Mouse (Mus musculus): ENCODE results near the gene Il1r1. TPM values are rescaled to one million over a fixed set of nuclear protein-coding genes. Genes with fewer than 3 reads are reported as not detected.
"Not testable (repeated sequence)": the region's sequence is repeated elsewhere in the genome, so short reads cannot be mapped to it uniquely, and the experiment has no call there.

Gene Il1r1
- total RNA-seq, 2 experiments from 2014 or later: 3.3 to 3.5 TPM

DNA sequence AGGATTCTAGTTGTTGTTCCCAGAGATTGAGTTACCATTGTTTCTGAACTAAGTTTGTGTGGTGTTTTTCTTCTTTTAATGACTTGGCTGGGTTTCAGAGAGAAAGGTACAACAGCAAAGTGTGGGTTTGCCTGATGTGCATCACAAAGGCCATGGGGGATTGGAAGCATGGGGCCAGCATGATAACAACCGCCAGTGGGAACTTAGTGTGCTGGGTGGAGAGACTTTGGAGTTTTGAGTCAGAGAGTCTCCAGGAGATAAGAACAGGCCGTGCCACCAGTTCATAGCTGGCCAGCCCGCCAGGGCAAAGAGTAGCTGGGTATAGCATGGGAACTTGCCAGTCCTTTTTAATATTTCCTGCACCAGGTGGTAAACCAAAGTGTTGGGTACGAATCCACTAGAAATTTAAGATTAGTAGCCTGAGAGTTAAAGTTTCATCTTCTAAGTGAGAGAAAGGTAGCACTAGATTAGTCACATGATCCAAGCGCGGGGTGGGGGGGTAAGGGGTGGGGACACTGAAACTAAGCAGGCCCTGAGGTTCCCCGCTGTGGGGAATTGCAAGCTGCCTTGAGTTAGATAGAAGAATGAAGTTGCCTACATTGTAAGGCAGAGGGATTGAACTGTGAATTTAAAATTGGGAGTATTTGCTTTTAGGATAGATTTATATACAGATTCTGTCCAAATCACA, 78.4 kb downstream of the Il1r1 start:
- no peak for DNase-seq
- intact Hi-C loops (cut with DNase I; ENCODE audit: low total_unique reads): no loop called here

DNA sequence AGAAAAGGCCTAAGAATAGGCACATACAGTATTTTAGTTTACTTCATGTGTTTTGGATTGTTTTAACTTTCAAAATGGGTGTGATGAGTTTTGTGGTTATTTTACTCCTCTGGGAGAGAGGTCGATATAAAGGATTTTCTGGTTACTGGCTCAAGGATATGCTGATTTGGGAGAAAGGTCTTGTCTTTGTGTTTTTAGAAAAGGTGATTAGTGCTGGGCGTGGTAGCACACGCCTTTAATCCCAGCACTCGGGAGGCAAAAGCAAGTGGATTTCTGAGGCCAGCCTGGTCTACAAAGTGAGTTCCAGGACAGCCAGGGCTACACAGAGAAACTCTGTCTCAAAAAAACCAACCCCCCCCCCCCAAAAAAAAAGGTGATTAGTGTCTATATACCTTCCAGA, 79.4 kb downstream of the Il1r1 start:
- DNase-seq; intact Hi-C loops (cut with DNase I; ENCODE audit: low total_unique reads): not testable (repeated sequence)

GRCm38 (mm10) chr1:40306111-40306510, 81.2 kb downstream of the Il1r1 start:
- intact Hi-C loops (cut with DNase I; ENCODE audit: low total_unique reads): no loop called here
- DNase-seq: no peak

- intact Hi-C loops (cut with DNase I; ENCODE audit: low total_unique reads): no loop called here
- DNase-seq: no peak
These were observed 86.2 kb downstream of the Il1r1 start for GRCm38 (mm10) chr1:40311123-40311522.

GRCm38 (mm10) chr1:40311625-40312024, 86.7 kb downstream of the Il1r1 start:
- DNase-seq: no peak
- intact Hi-C loops (cut with DNase I; ENCODE audit: low total_unique reads): no loop called here

- DNase-seq: no peak
- intact Hi-C loops (cut with DNase I; ENCODE audit: low total_unique reads): no loop called here
These were observed 89.1 kb downstream of the Il1r1 start for GRCm38 (mm10) chr1:40314016-40314415.

DNA sequence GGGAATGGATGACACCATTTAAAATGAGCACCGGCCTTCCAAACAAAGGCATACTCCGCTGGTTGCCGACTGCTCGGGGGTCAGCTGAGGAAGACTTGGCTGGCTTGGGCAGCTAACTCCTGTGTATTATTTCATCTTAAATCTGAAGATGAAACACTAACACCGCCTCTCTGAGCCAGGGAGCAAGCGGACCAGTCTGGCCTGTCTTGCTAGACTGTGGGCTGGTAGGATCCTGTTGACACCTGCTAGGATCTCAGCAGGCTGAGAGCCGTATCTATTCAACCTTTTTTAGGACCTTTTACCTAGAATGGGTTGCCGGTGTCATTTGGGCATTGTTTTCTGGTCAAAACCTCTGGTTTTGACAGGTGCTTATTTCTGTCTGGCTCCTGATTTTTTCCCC, 92.8 kb downstream of the Il1r1 start:
- intact Hi-C loops (cut with DNase I; ENCODE audit: low total_unique reads): no loop called here

GRCm38 (mm10) chr1:40321824-40322223, 96.9 kb downstream of the Il1r1 start:
- DNase-seq: no peak
- intact Hi-C loops (cut with DNase I; ENCODE audit: low total_unique reads): no loop called here

More for the DNA sequence above, 92.8 kb downstream of the Il1r1 start:
- DNase-seq: no peak

DNA sequence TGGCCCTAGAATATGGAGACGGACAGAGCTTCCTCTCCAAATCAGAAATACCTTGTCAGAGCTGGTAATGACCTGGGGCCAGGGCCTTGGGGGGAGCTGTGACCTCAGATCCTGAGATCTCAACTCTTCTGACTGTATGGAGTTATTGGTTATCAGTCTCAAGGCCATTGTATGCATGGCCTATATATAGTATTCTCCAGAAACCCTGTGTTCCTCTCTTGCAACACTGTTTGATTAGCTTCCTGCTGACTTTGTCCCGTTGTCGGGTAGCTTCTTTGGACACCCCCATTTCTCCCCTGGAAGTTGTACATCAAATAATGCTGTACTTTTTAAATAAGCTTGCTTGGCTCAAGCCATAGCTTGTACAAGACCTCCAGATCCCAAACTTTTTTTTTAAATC, 97.7 kb downstream of the Il1r1 start:
- no peak for DNase-seq
- intact Hi-C loops (cut with DNase I; ENCODE audit: low total_unique reads): no loop called here

DNA sequence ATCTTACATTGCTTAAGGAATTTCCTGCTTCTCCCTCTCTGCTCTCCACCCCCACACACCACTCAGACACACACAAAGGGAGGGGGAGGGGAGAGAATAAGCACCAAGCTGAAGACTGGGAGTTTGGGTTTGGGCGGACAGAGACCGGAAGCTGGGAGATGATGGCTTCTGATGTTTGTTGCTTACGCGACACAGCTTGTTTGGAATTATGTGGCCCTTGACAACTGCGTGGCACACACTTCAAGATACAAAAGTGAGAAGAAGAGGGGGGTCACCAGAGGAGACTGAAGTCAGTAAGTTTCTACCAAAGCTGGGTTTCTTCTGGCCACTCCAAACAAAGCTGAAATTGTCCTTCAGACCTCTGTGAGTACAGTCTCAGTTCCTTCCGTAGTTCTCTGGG, 99.6 kb downstream of the Il1r1 start, which contains the start of gene Il1rl2:
Gene Il1rl2 (plus strand): TSS at position 154 of the 400 bp plus-strand sequence.
- intact Hi-C loops (cut with DNase I; ENCODE audit: low total_unique reads): no loop called here
- no peak for DNase-seq

GRCm38 (mm10) chr1:40324955-40325702, 100.2 kb downstream of the Il1r1 start:
- no peak for DNase-seq
- intact Hi-C loops (cut with DNase I; ENCODE audit: low total_unique reads): no loop called here

GRCm38 (mm10) chr1:40325711-40326327, 100.9 kb downstream of the Il1r1 start:
- peak; percentile 36 for DNase-seq
- intact Hi-C loops (cut with DNase I; ENCODE audit: low total_unique reads): no loop called here

GRCm38 (mm10) chr1:40327604-40328003, 102.7 kb downstream of the Il1r1 start:
- DNase-seq: no peak
- intact Hi-C loops (cut with DNase I; ENCODE audit: low total_unique reads): no loop called here

GRCm38 (mm10) chr1:40329526-40329925, 104.6 kb downstream of the Il1r1 start:
- no peak for DNase-seq
- intact Hi-C loops (cut with DNase I; ENCODE audit: low total_unique reads): no loop called here

DNA sequence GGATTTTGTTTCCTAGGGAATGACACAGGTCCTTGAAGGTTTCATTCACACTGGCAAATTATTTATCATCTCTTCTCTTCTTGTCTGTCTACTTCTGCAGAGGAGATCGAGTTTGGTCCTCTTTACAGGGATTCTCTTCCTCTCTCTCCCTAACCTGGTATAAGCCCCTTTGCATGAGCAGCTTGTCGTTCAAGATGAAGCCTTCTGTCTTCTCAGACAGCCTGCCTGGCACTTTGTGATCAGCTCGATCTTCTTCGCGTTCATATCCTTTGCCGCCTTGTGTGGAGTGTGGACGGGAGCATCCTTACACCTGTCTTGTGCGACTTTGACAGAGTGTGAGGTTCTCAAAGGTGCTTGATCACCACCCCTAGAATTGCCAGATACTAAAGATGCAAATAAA, 105.3 kb downstream of the Il1r1 start:
- no peak for DNase-seq
- intact Hi-C loops (cut with DNase I; ENCODE audit: low total_unique reads): no loop called here

GRCm38 (mm10) chr1:40339346-40339745, 114.5 kb downstream of the Il1r1 start:
- DNase-seq: no peak
- intact Hi-C loops (cut with DNase I; ENCODE audit: low total_unique reads): no loop called here

DNA sequence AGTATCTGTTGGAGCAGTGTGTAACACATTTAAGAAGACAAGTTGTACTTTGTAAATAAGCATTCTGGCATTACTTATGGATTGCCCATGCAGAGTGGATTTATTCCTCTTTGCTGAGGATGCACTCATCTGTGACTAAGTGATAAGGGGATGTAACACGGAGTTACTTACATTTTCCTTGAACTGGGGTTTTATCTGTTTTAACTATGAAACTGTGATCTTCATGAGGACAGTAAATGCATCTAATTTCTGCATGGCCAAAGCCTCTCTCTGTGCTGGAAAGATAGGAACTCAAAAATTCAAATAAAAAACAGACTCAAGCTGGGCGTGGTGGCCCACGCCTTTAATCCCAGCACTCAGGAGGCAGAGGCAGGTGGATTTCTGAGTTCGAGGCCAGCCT, 115.2 kb downstream of the Il1r1 start:
- intact Hi-C loops (cut with DNase I; ENCODE audit: low total_unique reads): no loop called here
- no peak for DNase-seq

GRCm38 (mm10) chr1:40352158-40352903, 127.5 kb downstream of the Il1r1 start:
- no peak for DNase-seq
- intact Hi-C loops (cut with DNase I; ENCODE audit: low total_unique reads): no loop called here

GRCm38 (mm10) chr1:40352904-40353286, 128.0 kb downstream of the Il1r1 start:
- no peak for DNase-seq
- intact Hi-C loops (cut with DNase I; ENCODE audit: low total_unique reads): no loop called here

GRCm38 (mm10) chr1:40354665-40355064, 129.8 kb downstream of the Il1r1 start:
- DNase-seq: no peak
- intact Hi-C loops (cut with DNase I; ENCODE audit: low total_unique reads): no loop called here

Measured in gastrocnemius, postnatal 14 days (tissue).